Mouse (Mus musculus) midbrain, postnatal 0 days (tissue): ENCODE measurements around the gene Gulp1. TPM values are rescaled to one million over a fixed set of nuclear protein-coding genes. Genes with fewer than 3 reads are reported as not detected.

Experiments used
- ATAC-seq: fragments of 200-750 bp; cut with Nextera tagmentation; 2 replicates; pipeline ENCODE4 v1.8.0; 2017; ENCODE audit warnings: moderate number of reproducible peaks, mild to moderate bottlenecking, moderate TSS enrichment, moderate library complexity; ENCODE audit not compliant: low FRiP score
- DNase-seq: peaks from one replicate; pipeline ENCODE4 v3.0.0-alpha.2; 2015; ENCODE audit warnings: low spot score
- H3K27ac ChIP-seq: fragments of 300-500 bp; sonication (generic); 2 replicates; pipeline ENCODE4 v1.5.1; 2014; ENCODE audit warnings: low read depth, mild to moderate bottlenecking, low read length, mixed read lengths
- H3K27me3 ChIP-seq: fragments of 300-500 bp; sonication (generic); 2 replicates; pipeline ENCODE4 v1.6.1; 2014; ENCODE audit warnings: low read length, control low read depth, mixed read lengths; ENCODE audit not compliant: insufficient read depth
- H3K36me3 ChIP-seq: fragments of 300-500 bp; sonication (generic); 2 replicates; pipeline ENCODE4 v1.6.1; 2014; ENCODE audit warnings: low read length, control low read depth, mixed read lengths; ENCODE audit not compliant: insufficient read depth
- H3K4me1 ChIP-seq: fragments of 300-500 bp; sonication (generic); 2 replicates; pipeline ENCODE4 v1.6.1; 2014; ENCODE audit warnings: mild to moderate bottlenecking, control low read depth, antibody characterized with exemption, low read length, mixed read lengths; ENCODE audit not compliant: insufficient read depth
- H3K4me2 ChIP-seq: fragments of 300-500 bp; sonication (generic); 2 replicates; pipeline ENCODE4 v1.6.1; 2014; ENCODE audit warnings: low read depth, mild to moderate bottlenecking, low read length, mixed read lengths; ENCODE audit not compliant: poor library complexity, severe bottlenecking
- H3K4me3 ChIP-seq: fragments of 300-500 bp; sonication (generic); 2 replicates; pipeline ENCODE4 v1.5.1; 2014; ENCODE audit warnings: low read depth, mild to moderate bottlenecking, low read length, moderate library complexity
- H3K9ac ChIP-seq: fragments of 300-500 bp; sonication (generic); replicated peaks from 2 replicates; pipeline ENCODE4 v1.6.1; 2014; ENCODE audit warnings: mild to moderate bottlenecking, low read length, moderate library complexity, mixed read lengths; ENCODE audit not compliant: poor library complexity, severe bottlenecking
- H3K9me3 ChIP-seq: fragments of 300-500 bp; sonication (generic); 2 replicates; pipeline ENCODE4 v1.6.1; 2016; ENCODE audit warnings: low read length, control low read depth
- CTCF ChIP-seq: IDR thresholded peaks from 2 replicates; pipeline ENCODE4 v1.5.1; 2016; ENCODE audit warnings: antibody characterized with exemption, mild to moderate bottlenecking
- WGBS: fragments of 180-500 bp; shearing (Covaris S2); extraction: QIAGEN DNeasy Blood & Tissue Kit; methylation state at CpG from one replicate; pipeline ENCODE4 v1.1.7; 2014; 5-methylcytosine and 5-hydroxymethylcytosine counted together
- polyA plus RNA-seq: library from polyadenylated mRNA; unstranded; fragments of >200 nt; fragmentation: Nextera tagmentation; extraction: Ambion mirVana; gene quantifications from 2 replicates; pipeline ENCODE4 v1.2.1, GENCODE M21; 2015
- total RNA-seq: library from RNA; depleted of rRNA; stranded (reverse); fragments of >200 nt; gene quantifications from 2 replicates; pipeline ENCODE4 v1.2.3, GENCODE M21; 2014; rRNA removed

The Gulp1 gene
- total RNA-seq (8.7 and 12.0 TPM in 2 replicates), polyA plus RNA-seq (5.9 and 6.0 TPM in 2 replicates)

DNA sequence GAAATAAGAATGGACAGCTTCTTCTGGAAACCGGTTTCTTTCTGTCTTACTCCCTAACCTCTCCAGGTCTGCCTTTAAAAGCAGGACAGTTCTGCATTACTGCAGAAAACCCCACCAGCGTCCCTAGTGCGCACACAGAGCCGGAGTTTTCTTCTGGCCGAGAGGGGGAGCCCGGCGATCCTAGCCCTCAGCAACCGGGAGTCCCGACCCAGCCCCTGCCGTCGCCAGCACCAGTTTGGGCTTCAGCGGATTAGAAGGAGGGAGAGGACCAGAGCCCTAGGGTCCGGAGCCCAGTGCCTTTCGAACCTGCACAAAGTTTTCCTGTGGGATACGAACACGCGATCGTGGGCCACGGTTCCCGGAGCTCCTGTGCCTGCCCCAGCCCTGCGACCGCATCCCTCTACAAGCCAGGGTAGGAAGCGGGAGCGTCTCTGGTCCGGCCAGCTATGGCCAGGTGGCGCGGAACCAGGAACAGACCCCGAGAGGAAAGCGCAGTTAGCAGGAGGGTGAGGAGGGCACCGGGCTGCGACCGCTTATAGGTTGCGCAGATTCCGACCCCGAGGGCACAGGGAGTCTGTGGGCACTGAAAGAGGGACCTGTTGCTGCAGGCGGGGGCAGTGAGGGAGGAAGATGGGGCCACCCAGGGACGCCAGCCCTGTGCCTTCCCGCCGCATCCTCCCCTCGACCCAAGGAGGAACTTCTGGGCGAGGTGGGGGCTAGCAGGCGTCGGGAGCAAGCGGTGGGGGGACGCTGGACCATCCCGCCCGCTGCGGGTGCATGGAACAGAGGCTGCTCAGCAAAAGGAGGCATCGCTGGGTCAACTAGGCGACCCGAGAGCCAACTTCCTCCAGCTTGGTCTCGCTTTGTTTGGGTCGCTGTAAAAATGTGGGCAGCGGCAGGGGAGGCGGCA is at the start of gene Gulp1:
TSS of gene Gulp1 (plus strand) at position 51 of the 910 bp plus-strand sequence.
- peak within 1 kb of the TSS; percentile 95 for H3K4me2 ChIP-seq
- peak; percentile 89 for ATAC-seq
- H3K36me3 ChIP-seq, result no peaks in the 10 kb centered on the region
- no peaks in the 10 kb centered on the region for H3K27me3 ChIP-seq
- H3K9me3 ChIP-seq, result no peaks in the 10 kb centered on the region
- DNase-seq, result peak; percentile 68
- H3K27ac ChIP-seq, result peak within 1 kb of the TSS; percentile 55
- peak within 1 kb of the TSS; percentile 50 for H3K4me3 ChIP-seq
- H3K9ac ChIP-seq, result peak within 1 kb of the TSS; percentile 66
- TF ChIP-seq CTCF, result peak; percentile 72
- no peaks in the 10 kb centered on the region for H3K4me1 ChIP-seq
- under 1% methylated on average over 49 of the region's 55 CpGs for WGBS

GRCm38 (mm10) chr1:44550261-44550660 is 1.1 kb upstream of the Gulp1 start:
- H3K27me3 ChIP-seq, result no peaks in the 10 kb centered on the region
- H3K9ac ChIP-seq, result no peak overlapping the region
- no peak overlapping the region for H3K27ac ChIP-seq
- 83% methylated on average over 6 of the region's 6 CpGs for WGBS
- ATAC-seq (no peak), DNase-seq (no peak)
- no peak for TF ChIP-seq CTCF
- no peak overlapping the region for H3K4me3 ChIP-seq
- H3K36me3 ChIP-seq, result no peaks in the 10 kb centered on the region
- no peak overlapping the region for H3K4me2 ChIP-seq
- no peaks in the 10 kb centered on the region for H3K9me3 ChIP-seq
- H3K4me1 ChIP-seq, result no peaks in the 10 kb centered on the region

- Histone ChIP-seq H3K4me2 (peak overlapping the region; percentile 95), H3K4me1 (no peaks in the 10 kb centered on the region), H3K36me3 (no peaks in the 10 kb centered on the region), H3K9me3 (no peaks in the 10 kb centered on the region), H3K9ac (peak overlapping the region; percentile 66), H3K27ac (peak overlapping the region; percentile 55), H3K4me3 (peak overlapping the region; percentile 50), H3K27me3 (no peaks in the 10 kb centered on the region)
- peak; percentile 48 for ATAC-seq
- WGBS, result 6% methylated on average over 15 of the region's 15 CpGs
- DNase-seq, result peak; percentile 58
- peak; percentile 54 for TF ChIP-seq CTCF
Measured at GRCm38 (mm10) chr1:44552371-44552841, 1.1 kb downstream of the Gulp1 start.

DNA sequence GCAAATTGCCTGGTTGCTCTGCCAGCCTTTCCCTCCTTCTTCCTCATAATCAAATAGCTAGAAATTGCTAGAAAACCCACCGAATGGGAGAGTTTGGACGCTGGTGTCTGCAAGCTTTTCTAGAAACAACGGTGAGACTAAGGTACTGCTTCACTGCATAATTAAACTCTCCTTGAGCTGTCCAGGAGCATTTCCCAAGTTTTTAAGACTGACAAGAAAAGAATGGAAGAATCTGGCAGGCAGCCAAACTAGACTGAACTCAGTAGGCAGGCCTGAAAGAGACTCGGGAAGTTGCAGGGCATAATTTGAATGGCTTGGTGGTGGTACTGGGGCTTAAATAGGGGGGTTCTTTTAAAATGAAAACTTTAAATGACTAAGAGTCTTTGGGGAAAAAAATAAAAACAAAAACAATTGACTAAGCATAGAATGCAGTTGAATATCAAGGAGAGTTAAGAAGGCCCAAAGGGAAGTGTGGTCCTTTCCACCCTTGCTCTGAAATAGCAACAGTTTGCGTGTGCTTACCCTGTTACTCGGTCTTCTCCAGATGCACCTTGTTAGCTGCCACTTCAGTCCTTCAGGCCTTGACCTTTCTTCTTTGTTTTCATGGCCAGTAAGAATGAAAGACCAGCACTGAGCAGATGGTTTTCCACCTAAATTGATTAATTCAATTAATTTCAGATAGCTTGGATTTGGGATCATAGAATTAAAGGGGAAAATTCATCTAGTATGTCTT is 2.0 kb downstream of the Gulp1 start:
- ATAC-seq, result no peak
- Histone ChIP-seq H3K4me2 (peak overlapping the region; percentile 95), H3K4me1 (no peaks in the 10 kb centered on the region), H3K36me3 (no peaks in the 10 kb centered on the region), H3K9ac (no peak overlapping the region), H3K27me3 (no peaks in the 10 kb centered on the region), H3K9me3 (no peaks in the 10 kb centered on the region), H3K4me3 (no peak overlapping the region), H3K27ac (no peak overlapping the region)
- WGBS, result 25% methylated on average over 6 of the region's 6 CpGs
- DNase-seq, result peak; percentile 76
- TF ChIP-seq CTCF, result no peak

DNA sequence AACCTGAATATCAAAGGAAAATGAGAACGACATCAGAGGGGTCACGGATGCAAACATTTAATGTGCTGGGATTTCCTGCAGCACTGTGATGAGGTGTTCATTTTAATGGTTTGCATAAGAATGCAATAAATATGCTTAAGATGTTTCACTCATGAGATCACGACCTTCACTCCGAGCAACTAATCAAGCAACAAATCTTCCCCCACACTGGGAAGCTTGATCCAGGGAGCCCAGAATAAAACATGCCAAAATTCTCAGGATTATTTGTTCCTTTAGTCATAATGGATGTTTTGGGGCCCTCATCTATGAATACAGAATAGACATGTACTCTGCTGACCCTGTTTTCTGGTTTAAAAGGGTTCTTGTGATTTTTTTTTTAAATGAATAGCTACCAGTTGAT is 16.1 kb downstream of the Gulp1 start:
- Histone ChIP-seq H3K9me3 (no peaks in the 10 kb centered on the region), H3K27ac (no peak overlapping the region), H3K27me3 (no peaks in the 10 kb centered on the region), H3K4me3 (no peak overlapping the region), H3K4me2 (no peak overlapping the region), H3K36me3 (no peaks in the 10 kb centered on the region), H3K9ac (no peak overlapping the region), H3K4me1 (no peaks in the 10 kb centered on the region)
- TF ChIP-seq CTCF, result no peak
- no peak for ATAC-seq
- no peak for DNase-seq
- WGBS, result 66% methylated on average over 4 of the region's 4 CpGs
